Mouse (Mus musculus): ENCODE measurements around the gene St3gal5.

DNA sequence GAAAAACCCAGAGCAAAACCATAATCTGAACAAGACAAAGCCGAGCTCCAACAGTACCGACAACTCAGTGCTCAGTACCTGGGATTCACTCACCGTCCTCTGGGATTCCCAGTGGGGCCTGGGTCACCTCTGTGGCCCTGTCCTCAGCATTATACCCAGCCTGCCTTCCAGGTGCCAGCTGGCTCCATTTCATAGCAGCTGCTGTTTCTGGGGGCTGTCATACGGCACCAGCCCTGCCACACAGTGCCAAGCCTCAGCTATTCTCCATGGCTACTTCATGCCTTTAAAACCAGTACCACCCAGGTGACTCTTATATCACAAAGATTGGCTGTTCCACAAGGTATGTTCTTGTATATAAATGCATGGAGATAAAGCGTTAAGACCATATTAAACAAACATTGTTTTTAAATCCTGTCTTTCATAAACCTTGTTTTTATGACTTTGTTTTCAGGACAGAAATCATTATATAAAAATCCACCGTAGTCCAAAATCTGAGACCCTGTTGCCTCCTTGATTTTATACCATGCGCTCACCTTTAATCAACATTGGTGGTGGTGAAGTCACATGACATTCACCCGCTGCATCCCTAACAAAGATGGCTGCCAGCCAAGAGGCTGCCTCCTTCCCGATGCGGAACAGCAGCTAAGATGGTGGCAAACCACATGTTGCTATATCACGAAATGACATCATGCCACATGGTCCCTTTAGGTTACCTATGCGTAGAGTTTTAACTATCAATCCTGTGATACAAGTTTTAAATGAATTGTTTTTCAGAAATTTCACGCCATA is 27.1 kb downstream of the St3gal5 start:
- TF ChIP-seq CTCF (IDR thresholded peaks at IDR 0.05; ENCODE audit: low read depth, low read length) (no peak), POLR2A (IDR thresholded peaks at IDR 0.05; ENCODE audit: insufficient read depth, low read length) (no peak)
